Mouse (Mus musculus): Measurements from ENCODE around the gene Prss40. TPM values are rescaled to one million over a fixed set of nuclear protein-coding genes. Genes with fewer than 3 reads are reported as not detected.

The Prss40 gene
- total and polyA plus RNA-seq, 2 experiments from 2014 or later, result 0.19 TPM; not detected in 1

GRCm38 (mm10) chr1:34502991-34503390 lies 57.8 kb downstream of the Prss40 start:
- 35% methylated on average over 3 of the region's 3 CpGs for WGBS
- no peak for ATAC-seq (ENCODE audit: low FRiP score)

More at GRCm38 (mm10) chr1:34502991-34503390, 57.8 kb downstream of the Prss40 start:
- H3K27me3 ChIP-seq (ENCODE audit: insufficient read depth, low read length), result no peaks in the 10 kb centered on the region
- H3K9me3 ChIP-seq (ENCODE audit: low read length), result no peaks in the 10 kb centered on the region
- no peak for TF ChIP-seq CTCF (IDR thresholded peaks at IDR 0.05)
- no peak overlapping the region for H3K27ac ChIP-seq (ENCODE audit: low read depth, low read length)
- H3K4me1 ChIP-seq (ENCODE audit: insufficient read depth, low read length), result no peaks in the 10 kb centered on the region
- H3K4me2 ChIP-seq (ENCODE audit: low read depth, low read length, poor library complexity, severe bottlenecking), result no peak overlapping the region
- no peaks in the 10 kb centered on the region for H3K36me3 ChIP-seq (ENCODE audit: insufficient read depth, low read length)
- H3K9ac ChIP-seq (replicated peaks; ENCODE audit: low read length, poor library complexity, severe bottlenecking), result no peak overlapping the region
- DNase-seq (ENCODE audit: low spot score), result no peak
- no peak overlapping the region for H3K4me3 ChIP-seq (ENCODE audit: low read depth, low read length)

Other genes with a start within 250 kb of the Prss40 start
- gene Ccdc115, start 121.3 kb downstream of the Prss40 start, total RNA-seq (2014; rRNA removed), result 36.7 and 41.1 TPM in 2 replicates
- 57.5 and 58.9 TPM in 2 replicates for gene Ccdc115, start 121.3 kb downstream of the Prss40 start, polyA plus RNA-seq (2015; fragmentation: Nextera tagmentation; extraction: Ambion mirVana)
- 17.8 and 22.1 TPM in 2 replicates for gene Imp4, start 121.1 kb downstream of the Prss40 start, total RNA-seq (2014; rRNA removed)
- gene Imp4, start 121.1 kb downstream of the Prss40 start, polyA plus RNA-seq (2015; fragmentation: Nextera tagmentation; extraction: Ambion mirVana), result 41.9 and 42.3 TPM in 2 replicates
- 5.6 TPM in 1 of 2 replicates, not detected in the other for gene Ptpn18, start 101.2 kb downstream of the Prss40 start, total RNA-seq (2014; rRNA removed)
- 4.7 and 5.1 TPM in 2 replicates for gene Ptpn18, start 101.2 kb downstream of the Prss40 start, polyA plus RNA-seq (2015; fragmentation: Nextera tagmentation; extraction: Ambion mirVana)
- not detected in 2 replicates for gene Prss39, start 62.5 kb downstream of the Prss40 start, total RNA-seq (2014; rRNA removed)
- gene Prss39, start 62.5 kb downstream of the Prss40 start, polyA plus RNA-seq (2015; fragmentation: Nextera tagmentation; extraction: Ambion mirVana), result not detected in 2 replicates
- gene Cfc1, start 25.3 kb downstream of the Prss40 start, total RNA-seq (2014; rRNA removed), result not detected in 2 replicates
- 0.44 and 1.2 TPM in 2 replicates for gene Cfc1, start 25.3 kb downstream of the Prss40 start, polyA plus RNA-seq (2015; fragmentation: Nextera tagmentation; extraction: Ambion mirVana)
- 62.3 and 67.5 TPM in 2 replicates for gene Amer3, start 18.7 kb upstream of the Prss40 start, total RNA-seq (2014; rRNA removed)
- 23.6 and 25.3 TPM in 2 replicates for gene Amer3, start 18.7 kb upstream of the Prss40 start, polyA plus RNA-seq (2015; fragmentation: Nextera tagmentation; extraction: Ambion mirVana)

Measured in midbrain, postnatal 0 days (tissue).